In genomic region chr10:80407924-80408323, GRCm38 (mm10) we compare ENCODE assay signal across 12 mouse cellular contexts. TPM values are rescaled to one million over a fixed set of nuclear protein-coding genes. Genes with fewer than 3 reads are reported as not detected.
A peak's percentile ranks its signal among the peaks of the same experiment; 100 is the strongest.
DNase-seq lines count a peak whose midpoint lies in the region; ATAC-seq and TF ChIP-seq lines count a peak whose summit lies in the region.
"Had no signal": no experiment of that assay in that cellular context is flagged by ENCODE, and none has a peak within 500 bp of the region (broad histone marks: within the 10 kb centered on the region; RNA-seq: fewer than 3 reads in every experiment).

No protein-coding gene starts in this region.

- H3K4me2 ChIP-seq in kidney, postnatal 0 days (ENCODE audit: low read length), result no peak overlapping the region
- peak overlapping the region; percentile 95 for H3K4me2 ChIP-seq in liver, embryonic 13.5 days

- no peaks in the 10 kb centered on the region for H3K9me3 ChIP-seq in kidney, postnatal 0 days (replicated peaks; ENCODE audit: low read length)
- H3K9me3 ChIP-seq in G1E (replicated peaks), result no peaks in the 10 kb centered on the region
- H3K9me3 ChIP-seq in liver, embryonic 13.5 days (replicated peaks), result no peaks in the 10 kb centered on the region

- 33% methylated on average over 4 of the region's 4 CpGs for WGBS in kidney, postnatal 0 days
- WGBS in liver, embryonic 13.5 days (ENCODE audit: insufficient replicate concordance), result 31% methylated on average over 4 of the region's 4 CpGs

- peak overlapping the region; percentile 95; the same call in 1 of the 2 replicates for H3K27ac ChIP-seq in gastrocnemius, adult 2 months
- H3K27ac ChIP-seq in kidney, postnatal 0 days, result peak overlapping the region; percentile 76; the same call in 1 of the 2 replicates
- peak overlapping the region; percentile 91 for H3K27ac ChIP-seq in liver, embryonic 13.5 days

- no peak for TF ChIP-seq CTCF in gastrocnemius, adult 2 months (IDR thresholded peaks at IDR 0.05)
- no peak for TF ChIP-seq CTCF in kidney, postnatal 0 days (IDR thresholded peaks at IDR 0.05; ENCODE audit: low read depth)
- no peak for TF ChIP-seq CTCF in G1E (IDR thresholded peaks at IDR 0.05; ENCODE audit: low read depth, low read length)

- peaks cover 42% of the 10 kb centered on the region for H3K36me3 ChIP-seq in kidney, postnatal 0 days (ENCODE audit: insufficient read depth, low read length)
- peaks cover 84% of the 10 kb centered on the region for H3K36me3 ChIP-seq in G1E (replicated peaks)
- peaks cover 63% of the 10 kb centered on the region for H3K36me3 ChIP-seq in liver, embryonic 13.5 days

- H3K4me3 ChIP-seq in gastrocnemius, adult 2 months, result no peak overlapping the region
- H3K4me3 ChIP-seq in kidney, postnatal 0 days (replicated peaks; ENCODE audit: low read depth, low read length), result no peak overlapping the region
- H3K4me3 ChIP-seq in G1E (ENCODE audit: low read depth, low read length), result peak overlapping the region; percentile 91; the same call in 1 of the 2 replicates
- H3K4me3 ChIP-seq in liver, embryonic 13.5 days (replicated peaks), result peak overlapping the region; percentile 96; the same call in 1 of the 2 replicates
- H3K4me3 ChIP-seq: heart, adult 2 months had no signal

- 0 out of 2 replicates have a peak overlapping the region, but pooled peaks have one; percentile 4 for H3K9ac ChIP-seq in kidney, postnatal 0 days (ENCODE audit: low read depth, low read length)
- peak overlapping the region; percentile 92 for H3K9ac ChIP-seq in liver, embryonic 13.5 days

- no peak for DNase-seq in gastrocnemius, adult 2 months
- DNase-seq in gastrocnemius, postnatal 14 days, result no peak
- DNase-seq in kidney, postnatal 0 days (ENCODE audit: low spot score), result no peak
- DNase-seq in kidney, postnatal 36 days, result no peak
- no peak for DNase-seq in G1E (ENCODE audit: low spot score)
- DNase-seq in liver, embryonic 13.5 days, result no peak
- no peak for DNase-seq in embryo, embryonic 9.5 days (ENCODE audit: extremely low spot score)
- no peak for DNase-seq in testis, postnatal 10 days (ENCODE audit: low spot score)
- DNase-seq: heart, adult 2 months; kidney, postnatal 4 days had no signal

- H3K27me3 ChIP-seq in kidney, postnatal 0 days (ENCODE audit: insufficient read depth, low read length), result no peaks in the 10 kb centered on the region
- peaks cover 2% of the 10 kb centered on the region; the same call in 1 of the 2 replicates for H3K27me3 ChIP-seq in G1E (ENCODE audit: insufficient read depth, low read length)
- no peaks in the 10 kb centered on the region for H3K27me3 ChIP-seq in liver, embryonic 13.5 days

- H3K4me1 ChIP-seq in kidney, postnatal 0 days (replicated peaks; ENCODE audit: insufficient read depth, low read length), result peaks cover 18% of the 10 kb centered on the region
- peaks cover 87% of the 10 kb centered on the region for H3K4me1 ChIP-seq in G1E (ENCODE audit: insufficient read depth, low read depth, low read length)
- peaks cover 53% of the 10 kb centered on the region for H3K4me1 ChIP-seq in liver, embryonic 13.5 days (replicated peaks)

- intact Hi-C loops in gastrocnemius, adult 2 months (cut with DNase I), result loop anchor here (2.0 to 10.0 kb wide), 2 partner anchors 25 to 297 kb away; partner anchors contain the start of genes Izumo4, Mob3a and Tcf3
- intact Hi-C loops in gastrocnemius, postnatal 14 days (cut with DNase I; ENCODE audit: low total_unique reads), result no loop called here

- ATAC-seq in kidney, postnatal 0 days (replicated peaks; ENCODE audit: low FRiP score, low read depth), result no peak
- ATAC-seq in G1E (ENCODE audit: extremely low read depth, insufficient number of reproducible peaks, low FRiP score, poor library complexity, severe bottlenecking), result no peak
- ATAC-seq in liver, embryonic 13.5 days (ENCODE audit: low read depth), result no peak
- ATAC-seq: forebrain, embryonic 14.5 days had no signal

RNA-seq across cellular contexts. Expression of gene Uqcr11, which starts 1.3 kb away (rescaled TPM):
- total RNA-seq in gastrocnemius, adult 2 months (2021), result 1,000 to 10,000 TPM in 1 of 2 experiments, 100 to 1,000 TPM in 1; 776 to 1,068 TPM
- 100 to 1,000 TPM; 793 to 884 TPM for total RNA-seq in gastrocnemius, postnatal 14 days (2021)
- polyA plus RNA-seq in kidney, postnatal 0 days (2015; fragmentation: Nextera tagmentation; extraction: Ambion mirVana), result 1,117 and 1,253 TPM in 2 replicates
- total RNA-seq in G1E (2014; fragmentation: Nextera tagmentation), result 57.3 and 71.6 TPM in 2 replicates
- 376 and 446 TPM in 2 replicates for total RNA-seq in G1E (2017)
- polyA plus RNA-seq in G1E (2012), result 1,650 and 1,908 TPM in 2 replicates
- 474 and 603 TPM in 2 replicates for polyA plus RNA-seq in liver, embryonic 13.5 days (2015; fragmentation: Nextera tagmentation; extraction: Ambion mirVana)

RNA-seq across cellular contexts. Expression of gene Mbd3, which starts 8.6 kb away (rescaled TPM):
- 100 to 1,000 TPM; 105 to 116 TPM for total RNA-seq in gastrocnemius, adult 2 months (2021)
- 100 to 1,000 TPM in 1 of 2 experiments, 10 to 100 TPM in 1; 81.0 to 102 TPM for total RNA-seq in gastrocnemius, postnatal 14 days (2021)
- 163 and 165 TPM in 2 replicates for polyA plus RNA-seq in kidney, postnatal 0 days (2015; fragmentation: Nextera tagmentation; extraction: Ambion mirVana)
- total RNA-seq in G1E (2014; fragmentation: Nextera tagmentation) (37.3 and 41.7 TPM in 2 replicates), G1E (2017) (36.0 and 42.0 TPM in 2 replicates)
- polyA plus RNA-seq in G1E (2012), result 244 and 272 TPM in 2 replicates
- polyA plus RNA-seq in liver, embryonic 13.5 days (2015; fragmentation: Nextera tagmentation; extraction: Ambion mirVana), result 81.2 and 87.4 TPM in 2 replicates

RNA-seq across cellular contexts. Expression of gene Mex3d, which starts 20.5 kb away (rescaled TPM):
- total RNA-seq in gastrocnemius, adult 2 months (2021), result 1 to 10 TPM; 4.7 to 5.1 TPM
- total RNA-seq in gastrocnemius, postnatal 14 days (2021), result 1 to 10 TPM; 5.2 to 6.0 TPM
- 6.6 and 7.8 TPM in 2 replicates for polyA plus RNA-seq in kidney, postnatal 0 days (2015; fragmentation: Nextera tagmentation; extraction: Ambion mirVana)
- total RNA-seq in G1E (2014; fragmentation: Nextera tagmentation) (7.7 and 11.4 TPM in 2 replicates), G1E (2017) (8.7 and 10.9 TPM in 2 replicates)
- 35.3 and 41.9 TPM in 2 replicates for polyA plus RNA-seq in G1E (2012)
- polyA plus RNA-seq in liver, embryonic 13.5 days (2015; fragmentation: Nextera tagmentation; extraction: Ambion mirVana), result 1.0 and 1.1 TPM in 2 replicates

RNA-seq across cellular contexts. Expression of gene Tcf3, which starts 25.5 kb away (rescaled TPM):
- 10 to 100 TPM; 11.1 to 12.0 TPM for total RNA-seq in gastrocnemius, adult 2 months (2021)
- total RNA-seq in gastrocnemius, postnatal 14 days (2021), result 10 to 100 TPM; 18.1 to 24.6 TPM
- 76.4 and 83.7 TPM in 2 replicates for polyA plus RNA-seq in kidney, postnatal 0 days (2015; fragmentation: Nextera tagmentation; extraction: Ambion mirVana)
- total RNA-seq in G1E (2014; fragmentation: Nextera tagmentation) (152 and 175 TPM in 2 replicates), G1E (2017) (70.0 and 84.0 TPM in 2 replicates)
- polyA plus RNA-seq in G1E (2012), result 1,090 and 1,330 TPM in 2 replicates
- polyA plus RNA-seq in liver, embryonic 13.5 days (2015; fragmentation: Nextera tagmentation; extraction: Ambion mirVana), result 55.2 and 56.2 TPM in 2 replicates

RNA-seq across cellular contexts. Expression of gene Plk5, which starts 51.7 kb away (rescaled TPM):
- under 1 TPM; 0.10 to 0.45 TPM for total RNA-seq in gastrocnemius, adult 2 months (2021)
- under 1 TPM; 0.12 to 0.13 TPM for total RNA-seq in gastrocnemius, postnatal 14 days (2021)
- polyA plus RNA-seq in kidney, postnatal 0 days (2015; fragmentation: Nextera tagmentation; extraction: Ambion mirVana), result 0.51 and 1.0 TPM in 2 replicates
- total RNA-seq in G1E (2014; fragmentation: Nextera tagmentation) (not detected in 2 replicates), G1E (2017) (0.12 TPM in 1 of 2 replicates, not detected in the other)
- not detected in 2 replicates for polyA plus RNA-seq in G1E (2012)
- 0.12 TPM in 1 of 2 replicates, not detected in the other for polyA plus RNA-seq in liver, embryonic 13.5 days (2015; fragmentation: Nextera tagmentation; extraction: Ambion mirVana)
- polyA plus RNA-seq: C2C12 had no signal

Comparison
In these comparisons a context has a peak if more than half of its experiments do, and no peak if none do; other contexts are left out.
1. H3K4me3 ChIP-seq: peak in G1E (single experiment) and liver, embryonic 13.5 days (single experiment); none in gastrocnemius, adult 2 months (single experiment) and kidney, postnatal 0 days (single experiment).
2. Peak in every context shown above with its lines, with median percentiles within 50 percentile points of each other: H3K27ac ChIP-seq.